Mouse (Mus musculus): ENCODE measurements at regions not wholly inside any gene's neighbourhood (a gene's known extent, or its start where the extent isn't known, plus 50 kb on each side); places are given as distances from the start of the nearest gene placed in this dataset.

- Histone ChIP-seq H3K4me3 (ENCODE audit: control insufficient read depth in 1 of 2, insufficient read depth in 1 of 2, low read depth in 2 of 2, low read length in 2 of 2) (no peak overlapping the region), H3K79me2 (ENCODE audit: control insufficient read depth, insufficient read depth, low read length, poor library complexity) (no peaks in the 10 kb centered on the region), H3K27ac (ENCODE audit: control insufficient read depth, low read depth, low read length) (no peak overlapping the region), H3K4me1 (ENCODE audit: control insufficient read depth in 1 of 2, insufficient read depth in 2 of 2, low read length in 2 of 2) (no peaks in the 10 kb centered on the region), H3K36me3 (ENCODE audit: control insufficient read depth in 1 of 2, insufficient read depth in 2 of 2, low read length in 2 of 2) (no peaks in the 10 kb centered on the region), H3K27me3 (ENCODE audit: control insufficient read depth in 1 of 2, insufficient read depth in 2 of 2, low read length in 2 of 2) (no peaks in the 10 kb centered on the region), H3K9ac (ENCODE audit: control insufficient read depth, low read depth, low read length, poor library complexity, severe bottlenecking) (no peak overlapping the region), H3K9me3 (replicated peaks; ENCODE audit: insufficient read depth, low read length) (no peaks in the 10 kb centered on the region)
- no peak for TF ChIP-seq RAD21 (IDR thresholded peaks at IDR 0.05; ENCODE audit: low read depth, low read length)
- DNase-seq (ENCODE audit: low read depth, low spot score): no peak
Observed at GRCm38 (mm10) chr2:159392865-159393264, 598.3 kb downstream of the Dhx35 start.

- Histone ChIP-seq H3K27ac (ENCODE audit: control insufficient read depth, low read depth, low read length) (no peak overlapping the region), H3K9ac (ENCODE audit: control insufficient read depth, low read depth, low read length, poor library complexity, severe bottlenecking) (no peak overlapping the region), H3K4me3 (ENCODE audit: control insufficient read depth in 1 of 2, insufficient read depth in 1 of 2, low read depth in 2 of 2, low read length in 2 of 2) (no peak overlapping the region), H3K27me3 (ENCODE audit: control insufficient read depth in 1 of 2, insufficient read depth in 2 of 2, low read length in 2 of 2) (no peaks in the 10 kb centered on the region), H3K79me2 (ENCODE audit: control insufficient read depth, insufficient read depth, low read length, poor library complexity) (no peaks in the 10 kb centered on the region), H3K36me3 (ENCODE audit: control insufficient read depth in 1 of 2, insufficient read depth in 2 of 2, low read length in 2 of 2) (no peaks in the 10 kb centered on the region), H3K4me1 (ENCODE audit: control insufficient read depth in 1 of 2, insufficient read depth in 2 of 2, low read length in 2 of 2) (no peaks in the 10 kb centered on the region), H3K9me3 (replicated peaks; ENCODE audit: insufficient read depth, low read length) (no peaks in the 10 kb centered on the region)
- TF ChIP-seq KAT2A (conservative IDR thresholded peaks at IDR 0.05; ENCODE audit: low read depth, low read length) (no peak), ZC3H11A (IDR thresholded peaks at IDR 0.05; ENCODE audit: low read depth, low read length) (no peak), TBP (IDR thresholded peaks at IDR 0.05; ENCODE audit: low read depth, low read length) (no peak), POLR2A (IDR thresholded peaks at IDR 0.05; ENCODE audit: control insufficient read depth in 1 of 2, insufficient read depth in 1 of 2, low read depth in 1 of 2, low read length in 2 of 2, poor library complexity in 1 of 2) (no peak), MYC (IDR thresholded peaks at IDR 0.05; ENCODE audit: low read depth, low read length) (no peak), RAD21 (IDR thresholded peaks at IDR 0.05; ENCODE audit: low read depth, low read length) (no peak), USF1 (IDR thresholded peaks at IDR 0.05; ENCODE audit: low read depth, low read length) (no peak), TCF12 (IDR thresholded peaks at IDR 0.05; ENCODE audit: low read depth, low read length) (no peak), NELFE (IDR thresholded peaks at IDR 0.05; ENCODE audit: low read depth, low read length) (no peak), NRF1 (IDR thresholded peaks at IDR 0.05; ENCODE audit: insufficient read depth, low read depth, low read length, poor library complexity, severe bottlenecking) (no peak)
- no peak for DNase-seq (ENCODE audit: low read depth, low spot score)
Observed at GRCm38 (mm10) chr2:159401421-159402100, 607.0 kb downstream of the Dhx35 start.

- no peak for DNase-seq (ENCODE audit: low read depth, low spot score)
- H3K27me3 ChIP-seq (ENCODE audit: control insufficient read depth in 1 of 2, insufficient read depth in 2 of 2, low read length in 2 of 2): no peaks in the 10 kb centered on the region
- no peak overlapping the region for H3K4me3 ChIP-seq (ENCODE audit: control insufficient read depth in 1 of 2, insufficient read depth in 1 of 2, low read depth in 2 of 2, low read length in 2 of 2)
- H3K27ac ChIP-seq (ENCODE audit: control insufficient read depth, low read depth, low read length): no peak overlapping the region
- H3K9ac ChIP-seq (ENCODE audit: control insufficient read depth, low read depth, low read length, poor library complexity, severe bottlenecking): no peak overlapping the region
- no peaks in the 10 kb centered on the region for H3K79me2 ChIP-seq (ENCODE audit: control insufficient read depth, insufficient read depth, low read length, poor library complexity)
- no peaks in the 10 kb centered on the region for H3K36me3 ChIP-seq (ENCODE audit: control insufficient read depth in 1 of 2, insufficient read depth in 2 of 2, low read length in 2 of 2)
- H3K4me1 ChIP-seq (ENCODE audit: control insufficient read depth in 1 of 2, insufficient read depth in 2 of 2, low read length in 2 of 2): no peaks in the 10 kb centered on the region
- TF ChIP-seq ZC3H11A (IDR thresholded peaks at IDR 0.05; ENCODE audit: low read depth, low read length): no peak
- no peak for TF ChIP-seq KAT2A (conservative IDR thresholded peaks at IDR 0.05; ENCODE audit: low read depth, low read length)
- no peak for TF ChIP-seq GATA1 (IDR thresholded peaks at IDR 0.05; ENCODE audit: low read depth, low read length)
- no peak for TF ChIP-seq ELF1 (IDR thresholded peaks at IDR 0.05; ENCODE audit: low read depth, low read length)
- no peak for TF ChIP-seq MAZ (IDR thresholded peaks at IDR 0.05; ENCODE audit: low read depth, low read length)
- no peak for TF ChIP-seq MXI1 (IDR thresholded peaks at IDR 0.05; ENCODE audit: low read depth, low read length)
- TF ChIP-seq SMC3 (IDR thresholded peaks at IDR 0.05; ENCODE audit: low read depth, low read length): no peak
- no peak for TF ChIP-seq EP300 (IDR thresholded peaks at IDR 0.05; ENCODE audit: low read depth in 1 of 2, low read length in 2 of 2)
- TF ChIP-seq CHD2 (IDR thresholded peaks at IDR 0.05; ENCODE audit: low read length): no peak
- TF ChIP-seq ZMIZ1 (IDR thresholded peaks at IDR 0.05; ENCODE audit: low read depth, low read length): no peak
- no peak for TF ChIP-seq POLR2AphosphoS2 (IDR thresholded peaks at IDR 0.05; ENCODE audit: low read length)
- TF ChIP-seq USF1 (IDR thresholded peaks at IDR 0.05; ENCODE audit: low read depth, low read length): no peak
- no peak for TF ChIP-seq GABPA (IDR thresholded peaks at IDR 0.05; ENCODE audit: low read depth, low read length)
- TF ChIP-seq TBP (IDR thresholded peaks at IDR 0.05; ENCODE audit: low read depth, low read length): no peak
- TF ChIP-seq E2F4 (IDR thresholded peaks at IDR 0.05; ENCODE audit: borderline replicate concordance, low read depth, low read length): no peak
- no peak for TF ChIP-seq RAD21 (IDR thresholded peaks at IDR 0.05; ENCODE audit: low read depth, low read length)
- no peak for TF ChIP-seq CHD1 (IDR thresholded peaks at IDR 0.05; ENCODE audit: low read depth, low read length)
- no peak for TF ChIP-seq MAX (IDR thresholded peaks at IDR 0.05; ENCODE audit: low read length)
- no peaks in the 10 kb centered on the region for H3K9me3 ChIP-seq (replicated peaks; ENCODE audit: insufficient read depth, low read length)
Observed at GRCm38 (mm10) chr2:159404940-159405339, 610.3 kb downstream of the Dhx35 start.
